Mouse (Mus musculus) C2C12 (cell line): Measurements from ENCODE around the gene Hoxa4. TPM values are rescaled to one million over a fixed set of nuclear protein-coding genes. Genes with fewer than 3 reads are reported as not detected.
A peak's percentile ranks its signal among the peaks of the same experiment; 100 is the strongest.

Experiments used
- H3K27me3 ChIP-seq: one replicate; pipeline ENCODE4 v1.6.1; 2011; ENCODE audit not compliant: control insufficient read depth, insufficient read depth, insufficient read length
- H3K36me3 ChIP-seq: one replicate; pipeline ENCODE4 v1.6.1; 2011; ENCODE audit not compliant: control insufficient read depth, insufficient read depth
- H3K4me3 ChIP-seq: one replicate; pipeline ENCODE4 v1.5.1; 2011; ENCODE audit warnings: mild to moderate bottlenecking, control low read depth; ENCODE audit not compliant: poor library complexity, insufficient read depth, severe bottlenecking
- H3K79me2 ChIP-seq: one replicate; pipeline ENCODE4 v1.6.1; 2011; ENCODE audit not compliant: control insufficient read depth, insufficient read depth
- H3K79me3 ChIP-seq: one replicate; pipeline ENCODE4 v1.6.1; 2011; ENCODE audit warnings: low read depth, control low read depth
- H3ac ChIP-seq: one replicate; pipeline ENCODE3; 2011; ENCODE audit warnings: low read depth; ENCODE audit not compliant: control insufficient read depth, insufficient read length
- CEBPB ChIP-seq: IDR thresholded peaks from one replicate; pipeline ENCODE4 v1.6.1; 2011; ENCODE audit warnings: low read depth, mild to moderate bottlenecking, control low read depth, moderate library complexity
- CTCF ChIP-seq: IDR thresholded peaks from one replicate; pipeline ENCODE4 v1.5.1; 2011; ENCODE audit not compliant: control insufficient read depth, insufficient read depth, insufficient read length
- FOSL1 ChIP-seq: IDR thresholded peaks from one replicate; pipeline ENCODE4 v1.8.0; 2011; ENCODE audit warnings: mild to moderate bottlenecking, low read length; ENCODE audit not compliant: poor library complexity, insufficient read depth, severe bottlenecking
- MAX ChIP-seq: IDR thresholded peaks from one replicate; pipeline ENCODE4 v1.6.1; 2011; ENCODE audit warnings: mild to moderate bottlenecking, control low read depth
- MYOD1 ChIP-seq: IDR thresholded peaks from one replicate; pipeline ENCODE4 v1.6.1; 2011; ENCODE audit warnings: low read depth; ENCODE audit not compliant: control insufficient read depth, insufficient read length
- MYOG ChIP-seq: IDR thresholded peaks from one replicate; pipeline ENCODE4 v1.6.1; 2011; ENCODE audit not compliant: control insufficient read depth, insufficient read length; ENCODE audit errors: extremely low read depth
- USF1 ChIP-seq: IDR thresholded peaks from one replicate; pipeline ENCODE4 v1.6.1; 2011; ENCODE audit warnings: low read depth, mild to moderate bottlenecking, control low read depth, moderate library complexity
- polyA plus RNA-seq: library from polyadenylated mRNA; unstranded; fragments of >200 nt; fragmentation: generic; extraction: Trizol; gene quantifications from one replicate; pipeline ENCODE4 v1.2.1, GENCODE M21; 2012; ENCODE audit warnings: missing spikeins

Gene Hoxa4
- polyA plus RNA-seq, 1 experiment: 0.74 TPM

GRCm38 (mm10) chr6:52164051-52164625, 27.4 kb downstream of the Hoxa4 start:
- no peaks in the 10 kb centered on the region for H3K27me3 ChIP-seq
- peaks cover 22% of the 10 kb centered on the region for H3K36me3 ChIP-seq
- no peak overlapping the region for H3K4me3 ChIP-seq
- peaks cover 35% of the 10 kb centered on the region for H3K79me2 ChIP-seq
- H3ac ChIP-seq: no peak overlapping the region
- peaks cover 17% of the 10 kb centered on the region for H3K79me3 ChIP-seq
- TF ChIP-seq MYOG (no peak), MYOD1 (no peak), CTCF (no peak), MAX (no peak), CEBPB (no peak), FOSL1 (no peak)

- no peak overlapping the region for H3ac ChIP-seq
- TF ChIP-seq CTCF: no peak
- TF ChIP-seq USF1: no peak
- no peak for TF ChIP-seq MAX
- TF ChIP-seq FOSL1: no peak
- TF ChIP-seq MYOD1: no peak
- TF ChIP-seq CEBPB: no peak
- TF ChIP-seq MYOG: no peak
- peaks cover 22% of the 10 kb centered on the region for H3K36me3 ChIP-seq
- H3K4me3 ChIP-seq: no peak overlapping the region
- H3K79me2 ChIP-seq: peaks cover 42% of the 10 kb centered on the region
- no peaks in the 10 kb centered on the region for H3K27me3 ChIP-seq
- H3K79me3 ChIP-seq: peaks cover 18% of the 10 kb centered on the region
Observed at GRCm38 (mm10) chr6:52163366-52164031, 28.1 kb downstream of the Hoxa4 start.

- peaks cover 19% of the 10 kb centered on the region for H3K36me3 ChIP-seq
- H3K27me3 ChIP-seq: no peaks in the 10 kb centered on the region
- no peak overlapping the region for H3ac ChIP-seq
- TF ChIP-seq FOSL1: no peak
- H3K4me3 ChIP-seq: no peak overlapping the region
- H3K79me3 ChIP-seq: peaks cover 18% of the 10 kb centered on the region
- peaks cover 42% of the 10 kb centered on the region for H3K79me2 ChIP-seq
Observed at GRCm38 (mm10) chr6:52162611-52163365, 28.8 kb downstream of the Hoxa4 start.

GRCm38 (mm10) chr6:52162093-52162380, 29.5 kb downstream of the Hoxa4 start:
- Histone ChIP-seq H3K79me3 (peaks cover 18% of the 10 kb centered on the region), H3ac (no peak overlapping the region), H3K79me2 (peaks cover 42% of the 10 kb centered on the region), H3K36me3 (peaks cover 19% of the 10 kb centered on the region), H3K27me3 (no peaks in the 10 kb centered on the region), H3K4me3 (no peak overlapping the region)
- TF ChIP-seq MYOG (no peak), MAX (no peak), CTCF (no peak), USF1 (no peak), FOSL1 (no peak), MYOD1 (no peak), CEBPB (no peak)

- Histone ChIP-seq H3ac (peak overlapping the region; percentile 40), H3K79me2 (peaks cover 42% of the 10 kb centered on the region), H3K79me3 (peaks cover 18% of the 10 kb centered on the region), H3K27me3 (no peaks in the 10 kb centered on the region), H3K4me3 (no peak overlapping the region), H3K36me3 (peaks cover 19% of the 10 kb centered on the region)
- TF ChIP-seq CTCF (no peak), USF1 (no peak), MAX (no peak), FOSL1 (no peak)
Observed at GRCm38 (mm10) chr6:52161336-52162092, 30.0 kb downstream of the Hoxa4 start.
